ENCODE assay signal across 8 mouse cellular contexts in genomic region chr17:87458911-87459749, GRCm38 (mm10). TPM values are rescaled to one million over a fixed set of nuclear protein-coding genes. Genes with fewer than 3 reads are reported as not detected.
DNase-seq lines count a peak whose midpoint lies in the region; ATAC-seq and TF ChIP-seq lines count a peak whose summit lies in the region.

No protein-coding gene starts in this region.

- H3K4me3 ChIP-seq in gastrocnemius, adult 2 months, result peak overlapping the region; percentile 69
- H3K4me3 ChIP-seq in hindbrain, postnatal 0 days (ENCODE audit: low read length), result no peak overlapping the region
- 0 out of 2 replicates have a peak overlapping the region, but pooled peaks have one; percentile 0 for H3K4me3 ChIP-seq in liver, embryonic 15.5 days (replicated peaks)

- H3K4me2 ChIP-seq in hindbrain, postnatal 0 days (ENCODE audit: low read depth, low read length), result peak overlapping the region; percentile 38
- peak overlapping the region; percentile 49 for H3K4me2 ChIP-seq in liver, embryonic 15.5 days

- peaks cover 37% of the 10 kb centered on the region for H3K4me1 ChIP-seq in hindbrain, postnatal 0 days (ENCODE audit: insufficient read depth, low read length)
- peaks cover 21% of the 10 kb centered on the region for H3K4me1 ChIP-seq in liver, embryonic 15.5 days (replicated peaks)

- H3K27ac ChIP-seq in gastrocnemius, adult 2 months, result peak overlapping the region; percentile 93
- H3K27ac ChIP-seq in hindbrain, postnatal 0 days, result peak overlapping the region; percentile 68
- peak overlapping the region; percentile 38 for H3K27ac ChIP-seq in liver, embryonic 15.5 days (replicated peaks)

- peak; percentile 24 to 52 for DNase-seq in frontal cortex, postnatal 36 days (ENCODE audit: low spot score in 2 of 2)
- no peak for DNase-seq in frontal cortex, postnatal 14 days (ENCODE audit: low spot score in 2 of 2)
- peak; percentile 64 for DNase-seq in cerebellum, adult 9-10 months
- peak; percentile 72 for DNase-seq in gastrocnemius, adult 2 months
- DNase-seq in hindbrain, postnatal 0 days (ENCODE audit: low spot score), result peak; percentile 57
- peak; percentile 24 to 40 for DNase-seq in natural killer cell, adult 2 months (ENCODE audit: low spot score in 2 of 2)
- DNase-seq in layer of hippocampus, adult 9-11 months, result no peak

- H3K9me3 ChIP-seq in hindbrain, postnatal 0 days (ENCODE audit: low read length), result no peaks in the 10 kb centered on the region
- no peaks in the 10 kb centered on the region for H3K9me3 ChIP-seq in liver, embryonic 15.5 days (replicated peaks)

- H3K27me3 ChIP-seq in hindbrain, postnatal 0 days (ENCODE audit: insufficient read depth, low read length), result no peaks in the 10 kb centered on the region
- peaks cover 22% of the 10 kb centered on the region; the same call in 1 of the 2 replicates for H3K27me3 ChIP-seq in liver, embryonic 15.5 days

- ATAC-seq in hindbrain, postnatal 0 days, result peak; percentile 50
- ATAC-seq in liver, embryonic 15.5 days (ENCODE audit: insufficient read depth), result peak; percentile 70

- no peaks in the 10 kb centered on the region for H3K36me3 ChIP-seq in hindbrain, postnatal 0 days (ENCODE audit: insufficient read depth, low read length)
- no peaks in the 10 kb centered on the region for H3K36me3 ChIP-seq in liver, embryonic 15.5 days (replicated peaks)

- 11% methylated on average over 13 of the region's 17 CpGs for WGBS in hindbrain, postnatal 0 days
- WGBS in liver, embryonic 15.5 days (ENCODE audit: insufficient replicate concordance), result 4% methylated on average over 14 of the region's 17 CpGs

- 0 out of 2 replicates have a peak overlapping the region, but pooled peaks have one; percentile 3 for H3K9ac ChIP-seq in hindbrain, postnatal 0 days (replicated peaks; ENCODE audit: low read length)
- H3K9ac ChIP-seq in liver, embryonic 15.5 days, result no peak overlapping the region

- intact Hi-C loops in gastrocnemius, adult 2 months (cut with DNase I), result no loop called here

- TF ChIP-seq CTCF in gastrocnemius, adult 2 months (IDR thresholded peaks at IDR 0.05), result no peak
- TF ChIP-seq CTCF in hindbrain, postnatal 0 days (IDR thresholded peaks at IDR 0.05; ENCODE audit: low read depth), result no peak

RNA-seq across cellular contexts. Expression of gene Calm2, which starts 12.4 kb away (rescaled TPM):
- 100 to 1,000 TPM; 181 to 192 TPM for total RNA-seq in gastrocnemius, adult 2 months (2021)
- 841 and 932 TPM in 2 replicates for total RNA-seq in hindbrain, postnatal 0 days (2014; rRNA removed)
- 3,128 and 3,189 TPM in 2 replicates for polyA plus RNA-seq in hindbrain, postnatal 0 days (2015; fragmentation: Nextera tagmentation; extraction: Ambion mirVana)
- polyA plus RNA-seq in liver, embryonic 15.5 days (2015; fragmentation: Nextera tagmentation; extraction: Ambion mirVana), result 306 and 329 TPM in 2 replicates

RNA-seq across cellular contexts. Expression of gene Stpg4, which starts 31.6 kb away (rescaled TPM):
- total RNA-seq in gastrocnemius, adult 2 months (2021), result not detected
- total RNA-seq in hindbrain, postnatal 0 days (2014; rRNA removed), result 0.31 TPM in 1 of 2 replicates, not detected in the other
- polyA plus RNA-seq in hindbrain, postnatal 0 days (2015; fragmentation: Nextera tagmentation; extraction: Ambion mirVana), result not detected in 2 replicates
- not detected in 2 replicates for polyA plus RNA-seq in liver, embryonic 15.5 days (2015; fragmentation: Nextera tagmentation; extraction: Ambion mirVana)

Comparison
In these comparisons a context has a peak if more than half of its experiments do, and no peak if none do; other contexts are left out.
1. DNase-seq: peak in frontal cortex, postnatal 36 days (2 of 2), cerebellum, adult 9-10 months (single experiment), gastrocnemius, adult 2 months (single experiment), hindbrain, postnatal 0 days (single experiment) and natural killer cell, adult 2 months (2 of 2); none in frontal cortex, postnatal 14 days (0 of 2) and layer of hippocampus, adult 9-11 months (single experiment).
2. H3K27ac ChIP-seq: peak in every context shown above with its lines; median percentile 93 in gastrocnemius, adult 2 months; 68 in hindbrain, postnatal 0 days; 38 in liver, embryonic 15.5 days.